Mouse (Mus musculus) heart, embryonic 16.5 days (tissue): ENCODE measurements around the gene Mcoln2. TPM values are rescaled to one million over a fixed set of nuclear protein-coding genes. Genes with fewer than 3 reads are reported as not detected.
"Not testable (repeated sequence)": the region's sequence is repeated elsewhere in the genome, so short reads cannot be mapped to it uniquely, and the experiment has no call there.

Source experiments
- ATAC-seq: fragments of 200-750 bp; cut with Nextera tagmentation; replicated peaks from 2 replicates; pipeline ENCODE4 v1.8.0; 2017; ENCODE audit warnings: moderate number of reproducible peaks; ENCODE audit not compliant: insufficient read depth, low FRiP score; ENCODE audit errors: extremely low read depth
- H3K27ac ChIP-seq: fragments of 300-500 bp; sonication (generic); 2 replicates; pipeline ENCODE4 v1.5.1; 2014; ENCODE audit warnings: mild to moderate bottlenecking, low read length, control low read depth, moderate library complexity
- H3K27me3 ChIP-seq: fragments of 300-500 bp; sonication (generic); 2 replicates; pipeline ENCODE4 v1.6.1; 2014; ENCODE audit warnings: low read length, mixed read lengths; ENCODE audit not compliant: control insufficient read depth, insufficient read depth
- H3K36me3 ChIP-seq: fragments of 300-500 bp; sonication (generic); 2 replicates; pipeline ENCODE4 v1.6.1; 2014; ENCODE audit not compliant: control insufficient read depth, insufficient read depth
- H3K4me1 ChIP-seq: fragments of 300-500 bp; sonication (generic); 2 replicates; pipeline ENCODE4 v1.6.1; 2014; ENCODE audit warnings: low read length, mixed read lengths; ENCODE audit not compliant: control insufficient read depth, insufficient read depth
- H3K4me2 ChIP-seq: fragments of 300-500 bp; sonication (generic); 2 replicates; pipeline ENCODE4 v1.6.1; 2014; ENCODE audit warnings: low read depth, mild to moderate bottlenecking, control low read depth, low read length
- H3K4me3 ChIP-seq: fragments of 300-500 bp; sonication (generic); 2 replicates; pipeline ENCODE4 v1.5.1; 2014; ENCODE audit warnings: mild to moderate bottlenecking, control low read depth, low read length
- H3K9ac ChIP-seq: fragments of 300-500 bp; sonication (generic); 2 replicates; pipeline ENCODE4 v1.6.1; 2014; ENCODE audit warnings: low read length, control low read depth
- H3K9me3 ChIP-seq: fragments of 300-500 bp; sonication (generic); replicated peaks from 2 replicates; pipeline ENCODE4 v1.6.1; 2016; ENCODE audit warnings: low read length; ENCODE audit not compliant: control insufficient read depth
- WGBS: fragments of 180-500 bp; shearing (Covaris S2); extraction: QIAGEN DNeasy Blood & Tissue Kit; methylation state at CpG from one replicate; pipeline ENCODE4 v1.1.7; 2014; 5-methylcytosine and 5-hydroxymethylcytosine counted together
- polyA plus RNA-seq: library from polyadenylated mRNA; unstranded; fragments of >200 nt; fragmentation: Nextera tagmentation; extraction: Ambion mirVana; gene quantifications from 2 replicates; pipeline ENCODE4 v1.2.1, GENCODE M21; 2015

Mcoln2 gene
- polyA plus RNA-seq, 1 experiment from 2014 or later, result 3.2 TPM

- peaks cover 24% of the 10 kb centered on the region for H3K4me1 ChIP-seq
- 0 out of 2 replicates have a peak, but pooled peaks have one; percentile 19 for ATAC-seq
- no peak overlapping the region for H3K9ac ChIP-seq
- H3K4me2 ChIP-seq, result peak overlapping the region; percentile 26; the same call in 1 of the 2 replicates
- WGBS, result 18% methylated on average over 11 of the region's 11 CpGs
- H3K9me3 ChIP-seq, result no peaks in the 10 kb centered on the region
- no peaks in the 10 kb centered on the region for H3K36me3 ChIP-seq
- H3K4me3 ChIP-seq, result no peak overlapping the region
- H3K27ac ChIP-seq, result no peak overlapping the region; the same call in none of the 2 replicates
- H3K27me3 ChIP-seq, result no peaks in the 10 kb centered on the region
Observed at GRCm38 (mm10) chr3:146205305-146205704, 55.7 kb downstream of the Mcoln2 start.

GRCm38 (mm10) chr3:146206635-146207034, 57.0 kb downstream of the Mcoln2 start:
- no peaks in the 10 kb centered on the region for H3K9me3 ChIP-seq
- H3K4me2 ChIP-seq, result no peak overlapping the region
- no peak overlapping the region for H3K4me3 ChIP-seq
- WGBS, result 95% methylated on average over 2 of the region's 2 CpGs
- H3K36me3 ChIP-seq, result no peaks in the 10 kb centered on the region
- peaks cover 24% of the 10 kb centered on the region for H3K4me1 ChIP-seq
- no peaks in the 10 kb centered on the region for H3K27me3 ChIP-seq
- no peak for ATAC-seq
- no peak overlapping the region for H3K27ac ChIP-seq
- H3K9ac ChIP-seq, result no peak overlapping the region

- no peak overlapping the region for H3K4me3 ChIP-seq
- H3K27me3 ChIP-seq, result no peaks in the 10 kb centered on the region
- ATAC-seq, result no peak
- H3K27ac ChIP-seq, result no peak overlapping the region
- no peaks in the 10 kb centered on the region for H3K36me3 ChIP-seq
- H3K4me1 ChIP-seq, result peaks cover 24% of the 10 kb centered on the region
- WGBS, result 46% methylated on average over 2 of the region's 2 CpGs
- no peaks in the 10 kb centered on the region for H3K9me3 ChIP-seq
- H3K4me2 ChIP-seq, result no peak overlapping the region
- no peak overlapping the region for H3K9ac ChIP-seq
Observed at GRCm38 (mm10) chr3:146207440-146207839, 57.8 kb downstream of the Mcoln2 start.

- WGBS, result 97% methylated on average over 8 of the region's 8 CpGs
- not testable (repeated sequence) for ATAC-seq, H3K36me3 ChIP-seq, H3K27ac ChIP-seq, H3K27me3 ChIP-seq, H3K4me2 ChIP-seq, H3K9me3 ChIP-seq, H3K4me3 ChIP-seq, H3K9ac ChIP-seq
- H3K4me1 ChIP-seq, result peaks cover 26% of the 10 kb centered on the region
Observed at GRCm38 (mm10) chr3:146209759-146210158, 60.1 kb downstream of the Mcoln2 start.

- 89% methylated on average over 4 of the region's 4 CpGs for WGBS
- no peak overlapping the region for H3K4me2 ChIP-seq
- no peaks in the 10 kb centered on the region for H3K9me3 ChIP-seq
Observed at GRCm38 (mm10) chr3:146211141-146211747, 61.6 kb downstream of the Mcoln2 start.

GRCm38 (mm10) chr3:146211964-146212363, 62.3 kb downstream of the Mcoln2 start:
- WGBS, result 71% methylated on average over 2 of the region's 2 CpGs
- ATAC-seq, result no peak
- no peak overlapping the region for H3K27ac ChIP-seq
- H3K9ac ChIP-seq, result no peak overlapping the region
- H3K4me1 ChIP-seq, result peaks cover 18% of the 10 kb centered on the region
- no peak overlapping the region for H3K4me2 ChIP-seq
- H3K36me3 ChIP-seq, result no peaks in the 10 kb centered on the region
- H3K4me3 ChIP-seq, result no peak overlapping the region
- H3K27me3 ChIP-seq, result no peaks in the 10 kb centered on the region
- H3K9me3 ChIP-seq, result no peaks in the 10 kb centered on the region

More at GRCm38 (mm10) chr3:146211141-146211747, 61.6 kb downstream of the Mcoln2 start:
- no peak for ATAC-seq
- H3K27ac ChIP-seq, result no peak overlapping the region
- no peak overlapping the region for H3K9ac ChIP-seq
- no peaks in the 10 kb centered on the region for H3K36me3 ChIP-seq
- no peak overlapping the region for H3K4me3 ChIP-seq
- peaks cover 18% of the 10 kb centered on the region for H3K4me1 ChIP-seq
- no peaks in the 10 kb centered on the region for H3K27me3 ChIP-seq

- Histone ChIP-seq H3K9ac (peak overlapping the region; percentile 5; the same call in 1 of the 2 replicates), H3K36me3 (no peaks in the 10 kb centered on the region), H3K27me3 (no peaks in the 10 kb centered on the region), H3K27ac (no peak overlapping the region), H3K4me1 (peaks cover 10% of the 10 kb centered on the region), H3K4me2 (peak overlapping the region; percentile 43), H3K9me3 (no peaks in the 10 kb centered on the region), H3K4me3 (no peak overlapping the region)
- 49% methylated on average over 5 of the region's 5 CpGs for WGBS
- no peak for ATAC-seq
Observed at GRCm38 (mm10) chr3:146213336-146213735, 63.7 kb downstream of the Mcoln2 start.

- H3K4me1 ChIP-seq, result peaks cover 13% of the 10 kb centered on the region
- no peaks in the 10 kb centered on the region for H3K9me3 ChIP-seq
- peaks cover 2% of the 10 kb centered on the region for H3K27me3 ChIP-seq
- no peak overlapping the region for H3K9ac ChIP-seq
- H3K27ac ChIP-seq, result no peak overlapping the region
- no peaks in the 10 kb centered on the region for H3K36me3 ChIP-seq
- no peak overlapping the region for H3K4me3 ChIP-seq
- WGBS, result 84% methylated on average over 3 of the region's 3 CpGs
- H3K4me2 ChIP-seq, result no peak overlapping the region
- no peak for ATAC-seq
Observed at GRCm38 (mm10) chr3:146216561-146216960, 66.9 kb downstream of the Mcoln2 start.

- under 1% methylated on average over 71 of the region's 73 CpGs for WGBS
- peak; percentile 95 for ATAC-seq
- Histone ChIP-seq H3K4me2 (peak within 1 kb of the TSS; percentile 76), H3K9ac (peak within 1 kb of the TSS; percentile 86), H3K36me3 (no peaks in the 10 kb centered on the region), H3K9me3 (no peaks in the 10 kb centered on the region), H3K4me1 (peaks cover 16% of the 10 kb centered on the region), H3K4me3 (peak within 1 kb of the TSS; percentile 75), H3K27ac (peak within 1 kb of the TSS; percentile 86), H3K27me3 (peaks cover 4% of the 10 kb centered on the region)
Observed at GRCm38 (mm10) chr3:146220776-146221486, 71.3 kb downstream of the Mcoln2 start, which contains the start of gene Lpar3. TSS of gene Lpar3 (plus strand) at chr3:146220963.
